1 mouse cellular context compared by ENCODE assay signal in the genomic region with DNA sequence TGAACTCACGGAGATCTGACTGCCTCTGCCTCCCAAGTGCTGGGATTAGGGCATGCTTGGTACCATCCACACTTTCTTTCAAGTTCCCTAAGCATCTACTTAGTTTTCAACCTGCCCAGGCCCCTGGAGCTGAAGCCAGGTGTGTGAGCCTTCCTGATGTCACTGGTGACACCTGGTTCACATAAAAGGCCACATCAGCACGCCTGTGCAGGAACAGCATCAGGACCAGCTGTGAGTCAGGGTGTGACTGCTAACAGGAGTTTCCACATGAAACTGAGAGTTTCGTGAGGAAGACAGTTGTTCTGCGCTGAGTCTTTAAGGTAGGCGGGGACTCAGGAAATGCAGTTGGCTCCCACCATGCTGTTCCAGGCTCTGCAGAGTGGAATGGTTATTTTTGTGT.
TF ChIP-seq lines count a peak whose summit lies in the region.

No protein-coding gene starts in this region.

TF ChIP-seq in CH12.LX, 34 proteins besides CTCF, POLR2A, EP300 and RAD21 (continued from another document):
- TF ChIP-seq ZC3H11A (IDR thresholded peaks at IDR 0.05; ENCODE audit: low read depth, low read length) (no peak), PAX5 (IDR thresholded peaks at IDR 0.05; ENCODE audit: low read length) (no peak), ETS1 (conservative IDR thresholded peaks at IDR 0.05; ENCODE audit: low read depth, low read length) (peak; percentile 91), MAZ (IDR thresholded peaks at IDR 0.05; ENCODE audit: low read depth, low read length) (no peak), USF1 (IDR thresholded peaks at IDR 0.05; ENCODE audit: low read depth, low read length) (no peak), MXI1 (IDR thresholded peaks at IDR 0.05; ENCODE audit: low read depth, low read length) (no peak; the same call in 1 of the 2 replicates)
